Mouse (Mus musculus): ENCODE results near the gene Hoxb5.

Hoxb5 gene

GRCm38 (mm10) chr11:96303151-96304099 lies at the start of gene Hoxb5:
Gene Hoxb5 (plus strand): TSS chr11:96303336.
- peak; percentile 84 for DNase-seq (ENCODE audit: low read depth)

- no peak for DNase-seq (ENCODE audit: low read depth)
Observed at GRCm38 (mm10) chr11:96254221-96254620, 48.9 kb upstream of the Hoxb5 start.

- no peak for DNase-seq (ENCODE audit: low read depth)
Observed at GRCm38 (mm10) chr11:96255111-96255995, 47.8 kb upstream of the Hoxb5 start.

- no peak for DNase-seq (ENCODE audit: low read depth)
Observed at GRCm38 (mm10) chr11:96255996-96256445, 47.1 kb upstream of the Hoxb5 start.

- DNase-seq (ENCODE audit: low read depth): no peak
Observed at GRCm38 (mm10) chr11:96257141-96257540, 46.0 kb upstream of the Hoxb5 start.

GRCm38 (mm10) chr11:96259038-96259437 lies 44.1 kb upstream of the Hoxb5 start:
- no peak for DNase-seq (ENCODE audit: low read depth)

- no peak for DNase-seq (ENCODE audit: low read depth)
Observed at GRCm38 (mm10) chr11:96259511-96259910, 43.6 kb upstream of the Hoxb5 start.

- no peak for DNase-seq (ENCODE audit: low read depth)
Observed at GRCm38 (mm10) chr11:96260310-96260970, 42.7 kb upstream of the Hoxb5 start.

- DNase-seq (ENCODE audit: low read depth): peak; percentile 62
Observed at GRCm38 (mm10) chr11:96261323-96261890, 41.7 kb upstream of the Hoxb5 start.

- no peak for DNase-seq (ENCODE audit: low read depth)
Observed at GRCm38 (mm10) chr11:96262262-96262830, 40.8 kb upstream of the Hoxb5 start.

- DNase-seq (ENCODE audit: low read depth): no peak
Observed at GRCm38 (mm10) chr11:96263636-96264389, 39.3 kb upstream of the Hoxb5 start.

- DNase-seq (ENCODE audit: low read depth): no peak
Observed at GRCm38 (mm10) chr11:96264390-96265020, 38.6 kb upstream of the Hoxb5 start.

GRCm38 (mm10) chr11:96265954-96266353 lies 37.2 kb upstream of the Hoxb5 start:
- no peak for DNase-seq (ENCODE audit: low read depth)

- DNase-seq (ENCODE audit: low read depth): no peak
Observed at GRCm38 (mm10) chr11:96267021-96267920, 35.9 kb upstream of the Hoxb5 start.

GRCm38 (mm10) chr11:96268031-96268745 lies 34.9 kb upstream of the Hoxb5 start:
- DNase-seq (ENCODE audit: low read depth): no peak

GRCm38 (mm10) chr11:96269869-96270268 lies 33.3 kb upstream of the Hoxb5 start:
- DNase-seq (ENCODE audit: low read depth): no peak

GRCm38 (mm10) chr11:96270996-96271540 lies 32.1 kb upstream of the Hoxb5 start, which contains the start of gene Hoxb9:
Gene Hoxb9 (plus strand): TSS chr11:96271457.
- DNase-seq (ENCODE audit: low read depth): peak; percentile 43

GRCm38 (mm10) chr11:96271541-96272011 lies 31.6 kb upstream of the Hoxb5 start:
- DNase-seq (ENCODE audit: low read depth): peak; percentile 29
